Mouse (Mus musculus): ENCODE measurements around the gene Rfc2. TPM values are rescaled to one million over a fixed set of nuclear protein-coding genes. Genes with fewer than 3 reads are reported as not detected.
"Not testable (repeated sequence)": the region's sequence is repeated elsewhere in the genome, so short reads cannot be mapped to it uniquely, and the experiment has no call there.

Rfc2 gene
- polyA plus RNA-seq, 1 experiment from 2014 or later: 224 TPM

GRCm38 (mm10) chr5:134644643-134645118 is 63.5 kb downstream of the Rfc2 start:
- Histone ChIP-seq H3K27me3 (ENCODE audit: control insufficient read depth, insufficient read depth, low read length) (no peaks in the 10 kb centered on the region), H3K9ac (ENCODE audit: low read length) (no peak overlapping the region), H3K36me3 (ENCODE audit: control insufficient read depth, insufficient read depth) (no peaks in the 10 kb centered on the region), H3K4me3 (ENCODE audit: low read length) (no peak overlapping the region), H3K4me1 (ENCODE audit: control insufficient read depth, insufficient read depth, low read length) (peaks cover 8% of the 10 kb centered on the region), H3K9me3 (replicated peaks; ENCODE audit: control insufficient read depth, low read length) (no peaks in the 10 kb centered on the region), H3K27ac (ENCODE audit: low read length) (peak overlapping the region; percentile 72), H3K4me2 (ENCODE audit: low read depth, low read length) (no peak overlapping the region)
- peak; percentile 42; the same call in 1 of the 2 replicates for ATAC-seq (replicated peaks; ENCODE audit: extremely low read depth, insufficient read depth, low FRiP score)
- 34% methylated on average over 8 of the region's 8 CpGs for WGBS

GRCm38 (mm10) chr5:134646461-134646860 is 65.3 kb downstream of the Rfc2 start:
- Histone ChIP-seq H3K9ac (ENCODE audit: low read length) (no peak overlapping the region), H3K27me3 (ENCODE audit: control insufficient read depth, insufficient read depth, low read length) (no peaks in the 10 kb centered on the region), H3K9me3 (replicated peaks; ENCODE audit: control insufficient read depth, low read length) (peaks cover 3% of the 10 kb centered on the region), H3K4me1 (ENCODE audit: control insufficient read depth, insufficient read depth, low read length) (peaks cover 6% of the 10 kb centered on the region; the same call in 1 of the 2 replicates), H3K27ac (ENCODE audit: low read length) (no peak overlapping the region), H3K4me2 (ENCODE audit: low read depth, low read length) (no peak overlapping the region), H3K36me3 (ENCODE audit: control insufficient read depth, insufficient read depth) (no peaks in the 10 kb centered on the region), H3K4me3 (ENCODE audit: low read length) (no peak overlapping the region)
- ATAC-seq (replicated peaks; ENCODE audit: extremely low read depth, insufficient read depth, low FRiP score): no peak
- 66% methylated on average over 4 of the region's 4 CpGs for WGBS

- H3K9me3 ChIP-seq (replicated peaks; ENCODE audit: control insufficient read depth, low read length): peaks cover 3% of the 10 kb centered on the region
- no peaks in the 10 kb centered on the region for H3K27me3 ChIP-seq (ENCODE audit: control insufficient read depth, insufficient read depth, low read length)
- H3K4me2 ChIP-seq (ENCODE audit: low read depth, low read length): no peak overlapping the region
- H3K4me1 ChIP-seq (ENCODE audit: control insufficient read depth, insufficient read depth, low read length): peaks cover 8% of the 10 kb centered on the region; the same call in 1 of the 2 replicates
- H3K4me3 ChIP-seq (ENCODE audit: low read length): no peak overlapping the region
- no peak overlapping the region for H3K9ac ChIP-seq (ENCODE audit: low read length)
- no peak for ATAC-seq (replicated peaks; ENCODE audit: extremely low read depth, insufficient read depth, low FRiP score)
- H3K27ac ChIP-seq (ENCODE audit: low read length): no peak overlapping the region
- 69% methylated on average over 2 of the region's 2 CpGs for WGBS
- H3K36me3 ChIP-seq (ENCODE audit: control insufficient read depth, insufficient read depth): no peaks in the 10 kb centered on the region
Measured at GRCm38 (mm10) chr5:134647394-134647793, 66.2 kb downstream of the Rfc2 start.

GRCm38 (mm10) chr5:134648976-134649375 is 67.8 kb downstream of the Rfc2 start:
- not testable (repeated sequence) for ATAC-seq (replicated peaks; ENCODE audit: extremely low read depth, insufficient read depth, low FRiP score); H3K4me3 ChIP-seq (ENCODE audit: low read length); H3K27me3 ChIP-seq (ENCODE audit: control insufficient read depth, insufficient read depth, low read length); H3K36me3 ChIP-seq (ENCODE audit: control insufficient read depth, insufficient read depth); H3K4me2 ChIP-seq (ENCODE audit: low read depth, low read length); H3K4me1 ChIP-seq (ENCODE audit: control insufficient read depth, insufficient read depth, low read length); H3K9me3 ChIP-seq (replicated peaks; ENCODE audit: control insufficient read depth, low read length); H3K9ac ChIP-seq (ENCODE audit: low read length); H3K27ac ChIP-seq (ENCODE audit: low read length)
- WGBS: 77% methylated on average over 3 of the region's 4 CpGs

GRCm38 (mm10) chr5:134650926-134651325 is 69.8 kb downstream of the Rfc2 start:
- Histone ChIP-seq H3K9ac (ENCODE audit: low read length) (no peak overlapping the region), H3K9me3 (replicated peaks; ENCODE audit: control insufficient read depth, low read length) (peaks cover 3% of the 10 kb centered on the region), H3K27me3 (ENCODE audit: control insufficient read depth, insufficient read depth, low read length) (no peaks in the 10 kb centered on the region), H3K27ac (ENCODE audit: low read length) (no peak overlapping the region), H3K36me3 (ENCODE audit: control insufficient read depth, insufficient read depth) (no peaks in the 10 kb centered on the region), H3K4me1 (ENCODE audit: control insufficient read depth, insufficient read depth, low read length) (peaks cover 2% of the 10 kb centered on the region; the same call in 1 of the 2 replicates), H3K4me2 (ENCODE audit: low read depth, low read length) (no peak overlapping the region), H3K4me3 (ENCODE audit: low read length) (no peak overlapping the region)
- WGBS: 47% methylated on average over 4 of the region's 5 CpGs
- ATAC-seq (replicated peaks; ENCODE audit: extremely low read depth, insufficient read depth, low FRiP score): no peak

Small RNA genes within 50 kb of the gene (microRNA-seq; reads per million reads assigned to microRNA genes)
- not detected for gene Mir7228

Other genes starting within 250 kb of the Rfc2 start
- gene Gtf2ird1, start 124.7 kb upstream of the Rfc2 start, polyA plus RNA-seq (2015; fragmentation: Nextera tagmentation; extraction: Ambion mirVana): 48.2 and 50.7 TPM in 2 replicates
- 1.4 TPM in 2 replicates for gene Clip2, start 28.9 kb upstream of the Rfc2 start, polyA plus RNA-seq (2015; fragmentation: Nextera tagmentation; extraction: Ambion mirVana)
- not detected in 2 replicates for gene Syna, start 21.2 kb upstream of the Rfc2 start, polyA plus RNA-seq (2015; fragmentation: Nextera tagmentation; extraction: Ambion mirVana)
- gene Lat2, start 33.7 kb downstream of the Rfc2 start, polyA plus RNA-seq (2015; fragmentation: Nextera tagmentation; extraction: Ambion mirVana): 4.5 and 5.7 TPM in 2 replicates
- 347 and 358 TPM in 2 replicates for gene Eif4h, start 58.1 kb downstream of the Rfc2 start, polyA plus RNA-seq (2015; fragmentation: Nextera tagmentation; extraction: Ambion mirVana)
- gene Limk1, start 107.2 kb downstream of the Rfc2 start, polyA plus RNA-seq (2015; fragmentation: Nextera tagmentation; extraction: Ambion mirVana): 4.6 and 5.1 TPM in 2 replicates
- gene Eln, start 166.0 kb downstream of the Rfc2 start, polyA plus RNA-seq (2015; fragmentation: Nextera tagmentation; extraction: Ambion mirVana): 285 and 435 TPM in 2 replicates